Comparison of ENCODE assay signal across 21 mouse cellular contexts in the genomic region with DNA sequence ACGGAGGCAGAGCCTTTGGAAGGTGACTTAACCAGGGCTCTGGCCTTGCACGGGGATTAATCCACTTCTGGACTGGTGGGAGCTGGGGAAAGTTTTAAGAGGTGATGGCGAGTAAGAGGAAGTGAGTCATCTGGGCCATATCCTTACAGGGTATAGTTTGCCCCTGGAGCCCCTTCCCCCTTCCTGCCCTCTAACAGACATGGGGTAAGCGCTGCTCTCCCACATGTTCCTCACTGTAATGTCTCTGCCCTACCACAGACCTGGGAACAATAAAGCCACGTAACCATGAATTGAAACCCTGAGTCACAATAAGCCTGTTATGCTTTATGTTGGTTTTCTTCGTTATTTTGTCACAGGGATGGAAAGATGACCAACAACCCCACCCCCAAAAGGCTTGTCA. TPM values are rescaled to one million over a fixed set of nuclear protein-coding genes. Genes with fewer than 3 reads are reported as not detected.
DNase-seq lines count a peak whose midpoint lies in the region; ATAC-seq lines count a peak whose summit lies in the region.
"Had no signal": no experiment of that assay in that cellular context is flagged by ENCODE, and none has a peak within 500 bp of the region (broad histone marks: within the 10 kb centered on the region; RNA-seq: fewer than 3 reads in every experiment).

No protein-coding gene starts in this region.

- H3K9ac ChIP-seq in neural tube, embryonic 13.5 days = no peak overlapping the region
- no peak overlapping the region for H3K9ac ChIP-seq in limb, embryonic 13.5 days
- H3K9ac ChIP-seq in intestine, embryonic 15.5 days = no peak overlapping the region
- H3K9ac ChIP-seq: embryonic facial prominence, embryonic 15.5 days; forebrain, embryonic 12.5 days; forebrain, postnatal 0 days; heart, embryonic 12.5 days; hindbrain, embryonic 15.5 days had no signal

- H3K9me3 ChIP-seq in neural tube, embryonic 13.5 days = no peaks in the 10 kb centered on the region
- no peaks in the 10 kb centered on the region for H3K9me3 ChIP-seq in limb, embryonic 13.5 days
- H3K9me3 ChIP-seq in intestine, embryonic 15.5 days = no peaks in the 10 kb centered on the region
- H3K9me3 ChIP-seq: embryonic facial prominence, embryonic 15.5 days; forebrain, embryonic 12.5 days; G1E; heart, embryonic 12.5 days; hindbrain, embryonic 15.5 days had no signal

- no peak overlapping the region for H3K4me2 ChIP-seq in neural tube, embryonic 13.5 days
- no peak overlapping the region for H3K4me2 ChIP-seq in limb, embryonic 13.5 days (replicated peaks)
- H3K4me2 ChIP-seq in intestine, embryonic 15.5 days (replicated peaks) = no peak overlapping the region
- H3K4me2 ChIP-seq: embryonic facial prominence, embryonic 15.5 days; forebrain, embryonic 12.5 days; heart, embryonic 12.5 days; hindbrain, embryonic 15.5 days had no signal

- 78% methylated on average over 6 of the region's 6 CpGs for WGBS in neural tube, embryonic 13.5 days
- 25% methylated on average over 6 of the region's 6 CpGs for WGBS in limb, embryonic 13.5 days
- 68% methylated on average over 6 of the region's 6 CpGs for WGBS in intestine, embryonic 15.5 days

- no peak for DNase-seq in neural tube, embryonic 10.5 days (ENCODE audit: extremely low spot score, low spot score)
- DNase-seq in cerebellum, postnatal 10 days = no peak
- no peak for DNase-seq in liver
- DNase-seq: adrenal gland, postnatal 14 days; B cell, adult 2 months; cerebellum, adult 18-20 months; cerebellum, adult 9-11 months; embryo, embryonic 11 days; forebrain, postnatal 0 days; gastrocnemius, postnatal 14 days had no signal

- no peak overlapping the region for H3K27ac ChIP-seq in neural tube, embryonic 13.5 days (replicated peaks)
- H3K27ac ChIP-seq in limb, embryonic 13.5 days = no peak overlapping the region
- no peak overlapping the region for H3K27ac ChIP-seq in intestine, embryonic 15.5 days
- H3K27ac ChIP-seq: embryonic facial prominence, embryonic 15.5 days; forebrain, embryonic 12.5 days; hindbrain, embryonic 15.5 days had no signal

- no peak overlapping the region for H3K4me3 ChIP-seq in neural tube, embryonic 13.5 days
- no peak overlapping the region for H3K4me3 ChIP-seq in limb, embryonic 13.5 days
- no peak overlapping the region for H3K4me3 ChIP-seq in intestine, embryonic 15.5 days (replicated peaks)
- H3K4me3 ChIP-seq: embryonic facial prominence, embryonic 15.5 days; forebrain, embryonic 12.5 days; heart, embryonic 12.5 days; hindbrain, embryonic 15.5 days had no signal

- no peaks in the 10 kb centered on the region for H3K36me3 ChIP-seq in neural tube, embryonic 13.5 days
- H3K36me3 ChIP-seq in limb, embryonic 13.5 days = no peaks in the 10 kb centered on the region
- H3K36me3 ChIP-seq in intestine, embryonic 15.5 days = no peaks in the 10 kb centered on the region
- H3K36me3 ChIP-seq: embryonic facial prominence, embryonic 15.5 days; forebrain, embryonic 12.5 days; G1E; heart, embryonic 12.5 days; hindbrain, embryonic 15.5 days had no signal

- no peaks in the 10 kb centered on the region for H3K27me3 ChIP-seq in neural tube, embryonic 13.5 days
- H3K27me3 ChIP-seq in limb, embryonic 13.5 days = no peaks in the 10 kb centered on the region
- no peaks in the 10 kb centered on the region for H3K27me3 ChIP-seq in intestine, embryonic 15.5 days (replicated peaks)
- H3K27me3 ChIP-seq: embryonic facial prominence, embryonic 15.5 days; forebrain, embryonic 12.5 days; heart, embryonic 12.5 days; hindbrain, embryonic 15.5 days had no signal

- peak; percentile 15; the same call in 1 of the 2 replicates for ATAC-seq in neural tube, embryonic 13.5 days (ENCODE audit: low read depth)
- ATAC-seq in granulocyte monocyte progenitor cell, adult 5-6 weeks (replicated peaks; ENCODE audit: poor library complexity, severe bottlenecking) = peak; percentile 92
- peak; percentile 34; the same call in 1 of the 2 replicates for ATAC-seq in limb, embryonic 13.5 days (ENCODE audit: low FRiP score, low read depth)
- no peak for ATAC-seq in intestine, embryonic 15.5 days
- ATAC-seq: CD4-positive, CD25-positive, alpha-beta regulatory T cell, adult 4 months; forebrain, postnatal 0 days had no signal

- no peaks in the 10 kb centered on the region for H3K4me1 ChIP-seq in neural tube, embryonic 13.5 days (replicated peaks)
- peaks cover 12% of the 10 kb centered on the region; the same call in 1 of the 2 replicates for H3K4me1 ChIP-seq in limb, embryonic 13.5 days
- H3K4me1 ChIP-seq in intestine, embryonic 15.5 days (replicated peaks) = no peaks in the 10 kb centered on the region
- H3K4me1 ChIP-seq: embryonic facial prominence, embryonic 15.5 days; hindbrain, embryonic 15.5 days had no signal

RNA-seq across cellular contexts. Expression of a gene that starts 17.7 kb away (rescaled TPM):
- 4.2 and 5.4 TPM in 2 replicates for polyA plus RNA-seq in neural tube, embryonic 13.5 days (2015; fragmentation: Nextera tagmentation; extraction: Ambion mirVana)
- not detected in 2 replicates for total RNA-seq in granulocyte monocyte progenitor cell, adult 5-6 weeks (2014; fragmentation: Nextera tagmentation)
- total RNA-seq in granulocyte monocyte progenitor cell, adult 5-6 weeks (2017) = not detected in 2 replicates
- polyA plus RNA-seq in limb, embryonic 13.5 days (2015; fragmentation: Nextera tagmentation; extraction: Ambion mirVana) = 1.5 and 1.6 TPM in 2 replicates
- 0.35 and 0.63 TPM in 2 replicates for polyA plus RNA-seq in intestine, embryonic 15.5 days (2015; fragmentation: Nextera tagmentation; extraction: Ambion mirVana)
- total RNA-seq: G1E; gastrocnemius, postnatal 14 days; heart, postnatal 25 days had no signal
- polyA plus RNA-seq: CD4-positive, CD25-positive, alpha-beta regulatory T cell, adult 4 months; G1E had no signal

RNA-seq across cellular contexts. Expression of a gene that starts 51.4 kb away (rescaled TPM):
- 0.11 and 0.26 TPM in 2 replicates for polyA plus RNA-seq in neural tube, embryonic 13.5 days (2015; fragmentation: Nextera tagmentation; extraction: Ambion mirVana)
- total RNA-seq in granulocyte monocyte progenitor cell, adult 5-6 weeks (2014; fragmentation: Nextera tagmentation) = 0.11 TPM in 1 of 2 replicates, not detected in the other
- total RNA-seq in granulocyte monocyte progenitor cell, adult 5-6 weeks (2017) = 0.09 TPM in 1 of 2 replicates, not detected in the other
- polyA plus RNA-seq in limb, embryonic 13.5 days (2015; fragmentation: Nextera tagmentation; extraction: Ambion mirVana) = 0.04 and 0.05 TPM in 2 replicates
- polyA plus RNA-seq in intestine, embryonic 15.5 days (2015; fragmentation: Nextera tagmentation; extraction: Ambion mirVana) = 0.01 TPM in 2 replicates
- polyA plus RNA-seq: CD4-positive, CD25-positive, alpha-beta regulatory T cell, adult 4 months; heart, embryonic 12.5 days had no signal
